Mouse (Mus musculus) forebrain, embryonic 12.5 days (tissue): Measurements from ENCODE around the gene Pfkfb3. TPM values are rescaled to one million over a fixed set of nuclear protein-coding genes. Genes with fewer than 3 reads are reported as not detected.

ENCODE experiments used
- ATAC-seq: fragments of 200-750 bp; cut with Nextera tagmentation; 2 replicates; pipeline ENCODE4 v1.8.0; 2017; ENCODE audit warnings: moderate TSS enrichment; ENCODE audit not compliant: low FRiP score
- H3K27ac ChIP-seq: fragments of 300-500 bp; sonication (generic); 2 replicates; pipeline ENCODE4 v1.5.1; 2016; ENCODE audit warnings: mild to moderate bottlenecking
- H3K27me3 ChIP-seq: fragments of 300-500 bp; sonication (generic); 2 replicates; pipeline ENCODE4 v1.6.1; 2016; ENCODE audit warnings: mild to moderate bottlenecking
- H3K36me3 ChIP-seq: fragments of 300-500 bp; sonication (generic); replicated peaks from 2 replicates; pipeline ENCODE4 v1.6.1; 2016; ENCODE audit warnings: mild to moderate bottlenecking
- H3K4me1 ChIP-seq: fragments of 300-500 bp; sonication (generic); 2 replicates; pipeline ENCODE4 v1.6.1; 2016
- H3K4me2 ChIP-seq: fragments of 300-500 bp; sonication (generic); 2 replicates; pipeline ENCODE4 v1.6.1; 2016; ENCODE audit warnings: mild to moderate bottlenecking, moderate library complexity
- H3K4me3 ChIP-seq: fragments of 300-500 bp; sonication (generic); replicated peaks from 2 replicates; pipeline ENCODE4 v1.5.1; 2016; ENCODE audit warnings: mild to moderate bottlenecking
- H3K9ac ChIP-seq: fragments of 300-500 bp; sonication (generic); 2 replicates; pipeline ENCODE4 v1.6.1; 2016; ENCODE audit warnings: mild to moderate bottlenecking
- H3K9me3 ChIP-seq: fragments of 300-500 bp; sonication (generic); 2 replicates; pipeline ENCODE4 v1.6.1; 2016
- WGBS: fragments of 180-500 bp; shearing (Covaris S2); methylation state at CpG from one replicate; pipeline ENCODE4 v1.1.7; 2016; 5-methylcytosine and 5-hydroxymethylcytosine counted together
- polyA plus RNA-seq: library from polyadenylated mRNA; unstranded; fragments of >200 nt; fragmentation: Nextera tagmentation; extraction: Ambion mirVana; gene quantifications from 2 replicates; pipeline ENCODE4 v1.2.1, GENCODE M21; 2016

The Pfkfb3 gene
- polyA plus RNA-seq, result 19.6 and 20.8 TPM in 2 replicates

GRCm38 (mm10) chr2:11553471-11554400 lies at the start of gene Pfkfb3:
Gene Pfkfb3 (minus strand): TSS chr2:11554077.
- 1% methylated on average over 65 of the region's 67 CpGs for WGBS
- no peaks in the 10 kb centered on the region for H3K36me3 ChIP-seq
- no peak within 1 kb of the TSS for H3K27ac ChIP-seq
- H3K4me1 ChIP-seq, result peaks cover 19% of the 10 kb centered on the region
- ATAC-seq, result peak; percentile 84
- peaks cover 49% of the 10 kb centered on the region for H3K27me3 ChIP-seq
- peak within 1 kb of the TSS; percentile 96 for H3K4me2 ChIP-seq
- peak within 1 kb of the TSS; percentile 56 for H3K9ac ChIP-seq
- no peaks in the 10 kb centered on the region for H3K9me3 ChIP-seq
- peak within 1 kb of the TSS; percentile 56 for H3K4me3 ChIP-seq

GRCm38 (mm10) chr2:11602506-11603489 lies 48.9 kb upstream of the Pfkfb3 start:
- peak overlapping the region; percentile 94 for H3K4me3 ChIP-seq
- peaks cover 31% of the 10 kb centered on the region for H3K36me3 ChIP-seq
- peak overlapping the region; percentile 89 for H3K4me2 ChIP-seq
- ATAC-seq, result peak; percentile 99
- no peaks in the 10 kb centered on the region for H3K9me3 ChIP-seq
- H3K27me3 ChIP-seq, result no peaks in the 10 kb centered on the region
- H3K4me1 ChIP-seq, result peaks cover 10% of the 10 kb centered on the region
- peak overlapping the region; percentile 96 for H3K9ac ChIP-seq
- H3K27ac ChIP-seq, result peak overlapping the region; percentile 73
- WGBS, result under 1% methylated on average over 75 of the region's 78 CpGs

- no peak overlapping the region for H3K27ac ChIP-seq
- WGBS, result 77% methylated on average over 6 of the region's 6 CpGs
- peaks cover 10% of the 10 kb centered on the region for H3K4me1 ChIP-seq
- peaks cover 41% of the 10 kb centered on the region for H3K36me3 ChIP-seq
- H3K9me3 ChIP-seq, result no peaks in the 10 kb centered on the region
- no peak for ATAC-seq
- H3K4me2 ChIP-seq, result peak overlapping the region; percentile 89
- peak overlapping the region; percentile 94 for H3K4me3 ChIP-seq
- peak overlapping the region; percentile 96 for H3K9ac ChIP-seq
- H3K27me3 ChIP-seq, result no peaks in the 10 kb centered on the region
Measured at GRCm38 (mm10) chr2:11601795-11602194, 47.9 kb upstream of the Pfkfb3 start.

GRCm38 (mm10) chr2:11597906-11598305 lies 44.0 kb upstream of the Pfkfb3 start:
- Histone ChIP-seq H3K36me3 (peaks cover 71% of the 10 kb centered on the region), H3K9ac (no peak overlapping the region), H3K27ac (no peak overlapping the region), H3K4me1 (peaks cover 10% of the 10 kb centered on the region), H3K9me3 (no peaks in the 10 kb centered on the region), H3K4me3 (no peak overlapping the region), H3K4me2 (no peak overlapping the region), H3K27me3 (no peaks in the 10 kb centered on the region)
- WGBS, result 99% methylated on average over 7 of the region's 7 CpGs
- no peak for ATAC-seq

- Histone ChIP-seq H3K9me3 (no peaks in the 10 kb centered on the region), H3K4me1 (peaks cover 3% of the 10 kb centered on the region), H3K4me2 (no peak overlapping the region), H3K27me3 (no peaks in the 10 kb centered on the region), H3K27ac (no peak overlapping the region), H3K4me3 (no peak overlapping the region), H3K9ac (no peak overlapping the region), H3K36me3 (peaks cover 83% of the 10 kb centered on the region)
- WGBS, result 84% methylated on average over 2 of the region's 2 CpGs
- ATAC-seq, result no peak
Measured at GRCm38 (mm10) chr2:11596690-11597089, 42.8 kb upstream of the Pfkfb3 start.

GRCm38 (mm10) chr2:11587996-11588395 lies 34.1 kb upstream of the Pfkfb3 start:
- Histone ChIP-seq H3K27me3 (no peaks in the 10 kb centered on the region), H3K9ac (no peak overlapping the region), H3K4me3 (no peak overlapping the region), H3K4me1 (no peaks in the 10 kb centered on the region), H3K4me2 (no peak overlapping the region), H3K9me3 (no peaks in the 10 kb centered on the region), H3K27ac (no peak overlapping the region), H3K36me3 (peaks cover 98% of the 10 kb centered on the region)
- 93% methylated on average over 4 of the region's 4 CpGs for WGBS
- ATAC-seq, result no peak

GRCm38 (mm10) chr2:11579399-11579798 lies 25.5 kb upstream of the Pfkfb3 start:
- WGBS, result 93% methylated on average over 4 of the region's 4 CpGs
- Histone ChIP-seq H3K4me3 (no peak overlapping the region), H3K27ac (no peak overlapping the region), H3K4me1 (no peaks in the 10 kb centered on the region), H3K36me3 (peaks cover 28% of the 10 kb centered on the region), H3K4me2 (no peak overlapping the region), H3K9ac (no peak overlapping the region), H3K9me3 (no peaks in the 10 kb centered on the region), H3K27me3 (no peaks in the 10 kb centered on the region)
- no peak for ATAC-seq

- ATAC-seq, result no peak
Measured at GRCm38 (mm10) chr2:11578187-11578586, 24.3 kb upstream of the Pfkfb3 start.

GRCm38 (mm10) chr2:11573684-11574083 lies 19.8 kb upstream of the Pfkfb3 start:
- Histone ChIP-seq H3K9me3 (no peaks in the 10 kb centered on the region), H3K9ac (no peak overlapping the region), H3K4me1 (no peaks in the 10 kb centered on the region), H3K4me2 (no peak overlapping the region), H3K4me3 (no peak overlapping the region), H3K36me3 (no peaks in the 10 kb centered on the region), H3K27me3 (no peaks in the 10 kb centered on the region), H3K27ac (no peak overlapping the region)
- ATAC-seq, result no peak
- 89% methylated on average over 1 of the region's 1 CpGs for WGBS

More at GRCm38 (mm10) chr2:11578187-11578586, 24.3 kb upstream of the Pfkfb3 start:
- H3K4me2 ChIP-seq, result no peak overlapping the region
- H3K9ac ChIP-seq, result no peak overlapping the region
- no peak overlapping the region for H3K4me3 ChIP-seq
- no peaks in the 10 kb centered on the region for H3K4me1 ChIP-seq
- peaks cover 16% of the 10 kb centered on the region for H3K36me3 ChIP-seq
- H3K27ac ChIP-seq, result no peak overlapping the region
- H3K27me3 ChIP-seq, result no peaks in the 10 kb centered on the region
- no peaks in the 10 kb centered on the region for H3K9me3 ChIP-seq
- WGBS, result 94% methylated on average over 6 of the region's 6 CpGs

GRCm38 (mm10) chr2:11571004-11571535 lies 17.2 kb upstream of the Pfkfb3 start:
- no peak for ATAC-seq
- Histone ChIP-seq H3K9ac (no peak overlapping the region), H3K4me2 (no peak overlapping the region), H3K36me3 (no peaks in the 10 kb centered on the region), H3K27ac (no peak overlapping the region), H3K9me3 (no peaks in the 10 kb centered on the region), H3K4me3 (no peak overlapping the region), H3K4me1 (no peaks in the 10 kb centered on the region), H3K27me3 (no peaks in the 10 kb centered on the region)
- 47% methylated on average over 6 of the region's 6 CpGs for WGBS

GRCm38 (mm10) chr2:11568471-11568870 lies 14.6 kb upstream of the Pfkfb3 start:
- ATAC-seq, result no peak
- no peak overlapping the region for H3K4me2 ChIP-seq
- H3K36me3 ChIP-seq, result no peaks in the 10 kb centered on the region
- no peaks in the 10 kb centered on the region for H3K9me3 ChIP-seq
- H3K27me3 ChIP-seq, result no peaks in the 10 kb centered on the region
- no peak overlapping the region for H3K9ac ChIP-seq
- 94% methylated on average over 7 of the region's 7 CpGs for WGBS
- no peak overlapping the region for H3K4me3 ChIP-seq
- no peaks in the 10 kb centered on the region for H3K4me1 ChIP-seq
- no peak overlapping the region for H3K27ac ChIP-seq
